Mouse (Mus musculus): ENCODE measurements around the gene Olfr1443. TPM values are rescaled to one million over a fixed set of nuclear protein-coding genes. Genes with fewer than 3 reads are reported as not detected.

Gene Olfr1443
- total RNA-seq (2014; rRNA removed) = not detected in 2 replicates
- polyA plus RNA-seq (2015; fragmentation: Nextera tagmentation; extraction: Ambion mirVana) = not detected in 2 replicates

GRCm38 (mm10) chr19:12677812-12678211, at the start of gene Olfr1443:
Gene Olfr1443, plus strand, starts transcription at chr19:12678112.
- no peaks in the 10 kb centered on the region for H3K27me3 ChIP-seq (ENCODE audit: insufficient read depth, low read length)
- H3K27ac ChIP-seq = no peak within 1 kb of the TSS
- no peak within 1 kb of the TSS for H3K9ac ChIP-seq (replicated peaks; ENCODE audit: low read length)
- no peaks in the 10 kb centered on the region for H3K36me3 ChIP-seq (ENCODE audit: insufficient read depth, low read length)
- H3K4me1 ChIP-seq (ENCODE audit: insufficient read depth, low read length) = no peaks in the 10 kb centered on the region
- H3K9me3 ChIP-seq (ENCODE audit: low read length) = no peaks in the 10 kb centered on the region
- no peak within 1 kb of the TSS for H3K4me2 ChIP-seq (ENCODE audit: low read depth, low read length)
- no peak for ATAC-seq
- TF ChIP-seq CTCF (IDR thresholded peaks at IDR 0.05; ENCODE audit: low read depth) = no peak
- H3K4me3 ChIP-seq (ENCODE audit: low read length) = no peak within 1 kb of the TSS
- WGBS = 73% methylated on average over 3 of the region's 3 CpGs
- DNase-seq (ENCODE audit: low spot score) = no peak

- 83% methylated on average over 4 of the region's 4 CpGs for WGBS
- no peak for TF ChIP-seq CTCF (IDR thresholded peaks at IDR 0.05; ENCODE audit: low read depth)
- H3K4me1 ChIP-seq (ENCODE audit: insufficient read depth, low read length) = no peaks in the 10 kb centered on the region
- H3K9ac ChIP-seq (replicated peaks; ENCODE audit: low read length) = no peak within 1 kb of the TSS
- no peak within 1 kb of the TSS for H3K4me3 ChIP-seq (ENCODE audit: low read length)
- no peak within 1 kb of the TSS for H3K27ac ChIP-seq
- H3K4me2 ChIP-seq (ENCODE audit: low read depth, low read length) = no peak within 1 kb of the TSS
- ATAC-seq (no peak), DNase-seq (ENCODE audit: low spot score) (no peak)
- no peaks in the 10 kb centered on the region for H3K9me3 ChIP-seq (ENCODE audit: low read length)
- H3K27me3 ChIP-seq (ENCODE audit: insufficient read depth, low read length) = no peaks in the 10 kb centered on the region
- no peaks in the 10 kb centered on the region for H3K36me3 ChIP-seq (ENCODE audit: insufficient read depth, low read length)
Measured at GRCm38 (mm10) chr19:12633176-12633575, 44.7 kb upstream of the Olfr1443 start, which contains the start of gene Glyat. Gene Glyat, plus strand, starts transcription at chr19:12633308.

- DNase-seq (ENCODE audit: low spot score) (no peak), ATAC-seq (no peak)
- H3K36me3 ChIP-seq (ENCODE audit: insufficient read depth, low read length) = no peaks in the 10 kb centered on the region
- H3K4me1 ChIP-seq (ENCODE audit: insufficient read depth, low read length) = no peaks in the 10 kb centered on the region
- TF ChIP-seq CTCF (IDR thresholded peaks at IDR 0.05; ENCODE audit: low read depth) = no peak
- 89% methylated on average over 3 of the region's 3 CpGs for WGBS
- no peaks in the 10 kb centered on the region for H3K27me3 ChIP-seq (ENCODE audit: insufficient read depth, low read length)
- no peak overlapping the region for H3K4me3 ChIP-seq (ENCODE audit: low read length)
- H3K9me3 ChIP-seq (ENCODE audit: low read length) = no peaks in the 10 kb centered on the region
- H3K4me2 ChIP-seq (ENCODE audit: low read depth, low read length) = no peak overlapping the region
- H3K27ac ChIP-seq = no peak overlapping the region
- no peak overlapping the region for H3K9ac ChIP-seq (replicated peaks; ENCODE audit: low read length)
Measured at GRCm38 (mm10) chr19:12634259-12634658, 43.7 kb upstream of the Olfr1443 start.

GRCm38 (mm10) chr19:12634963-12635362, 42.9 kb upstream of the Olfr1443 start:
- Histone ChIP-seq H3K4me3 (ENCODE audit: low read length) (no peak overlapping the region), H3K27me3 (ENCODE audit: insufficient read depth, low read length) (no peaks in the 10 kb centered on the region), H3K4me2 (ENCODE audit: low read depth, low read length) (no peak overlapping the region), H3K27ac (no peak overlapping the region), H3K4me1 (ENCODE audit: insufficient read depth, low read length) (no peaks in the 10 kb centered on the region), H3K9me3 (ENCODE audit: low read length) (no peaks in the 10 kb centered on the region), H3K9ac (replicated peaks; ENCODE audit: low read length) (no peak overlapping the region), H3K36me3 (ENCODE audit: insufficient read depth, low read length) (no peaks in the 10 kb centered on the region)
- no peak for DNase-seq (ENCODE audit: low spot score)
- 94% methylated on average over 4 of the region's 4 CpGs for WGBS
- no peak for TF ChIP-seq CTCF (IDR thresholded peaks at IDR 0.05; ENCODE audit: low read depth)
- no peak for ATAC-seq

- Histone ChIP-seq H3K9ac (replicated peaks; ENCODE audit: low read length) (no peak overlapping the region), H3K9me3 (ENCODE audit: low read length) (no peaks in the 10 kb centered on the region), H3K36me3 (ENCODE audit: insufficient read depth, low read length) (no peaks in the 10 kb centered on the region), H3K4me1 (ENCODE audit: insufficient read depth, low read length) (no peaks in the 10 kb centered on the region), H3K27ac (no peak overlapping the region), H3K27me3 (ENCODE audit: insufficient read depth, low read length) (no peaks in the 10 kb centered on the region), H3K4me3 (ENCODE audit: low read length) (no peak overlapping the region), H3K4me2 (ENCODE audit: low read depth, low read length) (no peak overlapping the region)
- TF ChIP-seq CTCF (IDR thresholded peaks at IDR 0.05; ENCODE audit: low read depth) = no peak
- DNase-seq (ENCODE audit: low spot score) (no peak), ATAC-seq (no peak)
- 79% methylated on average over 3 of the region's 3 CpGs for WGBS
Measured at GRCm38 (mm10) chr19:12636863-12637262, 41.0 kb upstream of the Olfr1443 start.

- Histone ChIP-seq H3K9me3 (ENCODE audit: low read length) (no peaks in the 10 kb centered on the region), H3K27ac (no peak overlapping the region), H3K36me3 (ENCODE audit: insufficient read depth, low read length) (no peaks in the 10 kb centered on the region), H3K4me1 (ENCODE audit: insufficient read depth, low read length) (no peaks in the 10 kb centered on the region), H3K4me2 (ENCODE audit: low read depth, low read length) (no peak overlapping the region), H3K27me3 (ENCODE audit: insufficient read depth, low read length) (no peaks in the 10 kb centered on the region), H3K9ac (replicated peaks; ENCODE audit: low read length) (no peak overlapping the region), H3K4me3 (ENCODE audit: low read length) (no peak overlapping the region)
- TF ChIP-seq CTCF (IDR thresholded peaks at IDR 0.05; ENCODE audit: low read depth) = no peak
- WGBS = 67% methylated on average over 1 of the region's 1 CpGs
- ATAC-seq = no peak
- no peak for DNase-seq (ENCODE audit: low spot score)
Measured at GRCm38 (mm10) chr19:12638049-12638448, 39.9 kb upstream of the Olfr1443 start.

GRCm38 (mm10) chr19:12649511-12649910, 28.4 kb upstream of the Olfr1443 start:
- Histone ChIP-seq H3K4me1 (ENCODE audit: insufficient read depth, low read length) (no peaks in the 10 kb centered on the region), H3K36me3 (ENCODE audit: insufficient read depth, low read length) (no peaks in the 10 kb centered on the region), H3K9ac (replicated peaks; ENCODE audit: low read length) (no peak overlapping the region), H3K27me3 (ENCODE audit: insufficient read depth, low read length) (no peaks in the 10 kb centered on the region), H3K4me2 (ENCODE audit: low read depth, low read length) (no peak overlapping the region), H3K27ac (no peak overlapping the region), H3K9me3 (ENCODE audit: low read length) (no peaks in the 10 kb centered on the region), H3K4me3 (ENCODE audit: low read length) (no peak overlapping the region)
- no peak for DNase-seq (ENCODE audit: low spot score)
- no peak for TF ChIP-seq CTCF (IDR thresholded peaks at IDR 0.05; ENCODE audit: low read depth)
- ATAC-seq = no peak
